Mouse (Mus musculus): ENCODE results near the gene Omg.

GRCm38 (mm10) chr11:79468097-79468496 lies 35.8 kb downstream of the Omg start:
- TF ChIP-seq POLR2A (IDR thresholded peaks at IDR 0.05; ENCODE audit: borderline replicate concordance, extremely low read depth, low read depth, low read length) (no peak), CTCF (IDR thresholded peaks at IDR 0.05; ENCODE audit: insufficient read depth, low read length) (no peak)
